Mouse (Mus musculus): ENCODE measurements around the gene Alkal2. TPM values are rescaled to one million over a fixed set of nuclear protein-coding genes. Genes with fewer than 3 reads are reported as not detected.

The Alkal2 gene
- total and polyA plus RNA-seq, 3 experiments: 0.04 TPM; not detected in 2

DNA sequence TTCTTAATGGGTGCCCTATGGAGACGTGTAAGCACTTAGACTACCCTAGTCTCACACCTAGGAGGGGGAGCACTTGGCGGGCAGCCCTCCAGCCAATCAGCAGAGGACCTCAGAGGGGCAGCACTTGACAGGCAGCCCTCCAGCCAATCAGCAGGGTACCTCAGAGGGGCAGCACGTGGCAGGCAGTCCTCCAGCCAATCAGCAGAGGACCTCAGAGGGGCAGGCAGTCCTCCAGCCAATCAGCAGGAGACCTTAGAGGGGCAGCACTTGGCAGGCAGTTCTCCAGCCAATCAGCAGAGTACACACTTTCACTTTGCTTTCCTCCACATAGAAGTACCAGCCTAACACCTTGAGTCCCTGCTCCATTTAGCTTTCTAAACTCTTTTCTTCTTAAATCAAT lies 38.3 kb downstream of the Alkal2 start:
- no peaks in the 10 kb centered on the region for H3K4me1 ChIP-seq (ENCODE audit: control insufficient read depth in 1 of 2, insufficient read depth in 2 of 2, low read length in 2 of 2)
- H3K9me3 ChIP-seq (replicated peaks; ENCODE audit: insufficient read depth, low read length): no peaks in the 10 kb centered on the region
- H3K79me2 ChIP-seq (ENCODE audit: control insufficient read depth, insufficient read depth, low read length, poor library complexity): no peaks in the 10 kb centered on the region
- H3K27ac ChIP-seq (ENCODE audit: control insufficient read depth, low read depth, low read length): no peak overlapping the region
- H3K36me3 ChIP-seq (ENCODE audit: control insufficient read depth in 1 of 2, insufficient read depth in 2 of 2, low read length in 2 of 2): no peaks in the 10 kb centered on the region
- DNase-seq (ENCODE audit: low read depth, low spot score): peak; percentile 63
- no peaks in the 10 kb centered on the region for H3K27me3 ChIP-seq (ENCODE audit: control insufficient read depth in 1 of 2, insufficient read depth in 2 of 2, low read length in 2 of 2)
- H3K9ac ChIP-seq (ENCODE audit: control insufficient read depth, low read depth, low read length, poor library complexity, severe bottlenecking): no peak overlapping the region
- H3K4me3 ChIP-seq (ENCODE audit: control insufficient read depth in 1 of 2, insufficient read depth in 1 of 2, low read depth in 2 of 2, low read length in 2 of 2): no peak overlapping the region
- TF ChIP-seq GABPA (IDR thresholded peaks at IDR 0.05; ENCODE audit: low read depth, low read length) (no peak), MXI1 (IDR thresholded peaks at IDR 0.05; ENCODE audit: low read depth, low read length) (no peak), EP300 (IDR thresholded peaks at IDR 0.05; ENCODE audit: low read depth in 1 of 2, low read length in 2 of 2) (no peak), CHD1 (IDR thresholded peaks at IDR 0.05; ENCODE audit: low read depth, low read length) (no peak), SMC3 (IDR thresholded peaks at IDR 0.05; ENCODE audit: low read depth, low read length) (no peak), ELF1 (IDR thresholded peaks at IDR 0.05; ENCODE audit: low read depth, low read length) (no peak), MAX (IDR thresholded peaks at IDR 0.05; ENCODE audit: low read length) (no peak), KAT2A (conservative IDR thresholded peaks at IDR 0.05; ENCODE audit: low read depth, low read length) (no peak), NELFE (IDR thresholded peaks at IDR 0.05; ENCODE audit: low read depth, low read length) (no peak), CTCF (IDR thresholded peaks at IDR 0.05 in 2 of 3, conservative IDR thresholded peaks at IDR 0.05 in 1 of 3; ENCODE audit: control insufficient read depth in 1 of 3, insufficient read depth in 1 of 3, low read depth in 2 of 3, low read length in 3 of 3, poor library complexity in 1 of 3, severe bottlenecking in 1 of 3) (no peak), CHD2 (IDR thresholded peaks at IDR 0.05; ENCODE audit: low read length) (no peak), HCFC1 (IDR thresholded peaks at IDR 0.05; ENCODE audit: low read depth, low read length) (no peak), ZC3H11A (IDR thresholded peaks at IDR 0.05; ENCODE audit: low read depth, low read length) (no peak)

DNA sequence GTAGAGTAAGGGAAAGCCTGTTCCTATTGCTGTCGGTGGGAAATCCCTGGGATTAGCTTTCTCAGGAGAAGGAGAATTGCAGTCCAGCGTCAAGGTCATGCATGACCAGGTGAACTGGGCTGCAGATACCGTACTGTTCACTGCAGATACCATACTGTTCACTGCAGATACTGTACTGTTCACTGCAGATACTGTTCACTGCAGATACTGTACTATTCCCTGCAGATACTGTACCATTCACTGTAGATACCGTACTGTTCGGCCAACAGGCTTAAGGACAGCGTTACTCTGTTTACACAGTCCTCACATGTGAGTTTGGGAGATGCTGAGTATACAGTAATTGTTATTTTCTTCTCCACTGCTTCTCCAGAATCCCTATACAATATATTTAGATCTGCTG lies 44.1 kb downstream of the Alkal2 start:
- Histone ChIP-seq H3K4me1 (ENCODE audit: control insufficient read depth in 1 of 2, insufficient read depth in 2 of 2, low read length in 2 of 2) (no peaks in the 10 kb centered on the region), H3K4me3 (ENCODE audit: control insufficient read depth in 1 of 2, insufficient read depth in 1 of 2, low read depth in 2 of 2, low read length in 2 of 2) (no peak overlapping the region), H3K36me3 (ENCODE audit: control insufficient read depth in 1 of 2, insufficient read depth in 2 of 2, low read length in 2 of 2) (no peaks in the 10 kb centered on the region), H3K27me3 (ENCODE audit: control insufficient read depth in 1 of 2, insufficient read depth in 2 of 2, low read length in 2 of 2) (no peaks in the 10 kb centered on the region), H3K9me3 (replicated peaks; ENCODE audit: insufficient read depth, low read length) (no peaks in the 10 kb centered on the region), H3K79me2 (ENCODE audit: control insufficient read depth, insufficient read depth, low read length, poor library complexity) (no peaks in the 10 kb centered on the region), H3K27ac (ENCODE audit: control insufficient read depth, low read depth, low read length) (no peak overlapping the region), H3K9ac (ENCODE audit: control insufficient read depth, low read depth, low read length, poor library complexity, severe bottlenecking) (no peak overlapping the region)
- TF ChIP-seq ELF1 (IDR thresholded peaks at IDR 0.05; ENCODE audit: low read depth, low read length) (no peak), BHLHE40 (IDR thresholded peaks at IDR 0.05; ENCODE audit: borderline replicate concordance, low read depth, low read length) (no peak), ETS1 (IDR thresholded peaks at IDR 0.05; ENCODE audit: low read depth, low read length) (no peak)
- no peak for DNase-seq (ENCODE audit: low read depth, low spot score)

DNA sequence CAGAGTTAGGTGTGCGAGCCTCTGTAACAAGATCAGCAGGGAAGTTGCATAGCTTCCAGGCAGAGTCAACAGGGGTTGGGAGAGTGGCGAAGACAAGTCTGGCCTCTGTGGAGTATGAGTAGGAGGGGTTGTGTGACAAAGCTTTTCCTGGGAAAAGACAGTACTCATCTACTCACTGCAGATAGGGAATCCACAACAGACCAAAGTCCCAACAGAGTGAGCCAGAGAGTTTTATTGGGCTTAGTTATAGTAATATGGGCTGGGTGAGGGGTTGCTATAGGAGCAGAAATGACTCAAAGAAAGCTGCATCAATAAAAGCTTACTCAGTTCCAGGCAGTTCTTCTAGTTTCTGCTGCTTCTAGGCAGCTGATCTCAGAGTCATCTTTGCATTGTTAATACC lies 49.2 kb downstream of the Alkal2 start:
- no peaks in the 10 kb centered on the region for H3K36me3 ChIP-seq (ENCODE audit: control insufficient read depth in 1 of 2, insufficient read depth in 2 of 2, low read length in 2 of 2)
- H3K27me3 ChIP-seq (ENCODE audit: control insufficient read depth in 1 of 2, insufficient read depth in 2 of 2, low read length in 2 of 2): no peaks in the 10 kb centered on the region
- H3K79me2 ChIP-seq (ENCODE audit: control insufficient read depth, insufficient read depth, low read length, poor library complexity): no peaks in the 10 kb centered on the region
- DNase-seq (ENCODE audit: low read depth, low spot score): no peak
- no peak overlapping the region for H3K4me3 ChIP-seq (ENCODE audit: control insufficient read depth in 1 of 2, insufficient read depth in 1 of 2, low read depth in 2 of 2, low read length in 2 of 2)
- TF ChIP-seq POLR2AphosphoS2 (IDR thresholded peaks at IDR 0.05; ENCODE audit: low read length) (no peak), CHD1 (IDR thresholded peaks at IDR 0.05; ENCODE audit: low read depth, low read length) (no peak), NRF1 (IDR thresholded peaks at IDR 0.05; ENCODE audit: insufficient read depth, low read depth, low read length, poor library complexity, severe bottlenecking) (no peak)
- H3K27ac ChIP-seq (ENCODE audit: control insufficient read depth, low read depth, low read length): no peak overlapping the region
- H3K4me1 ChIP-seq (ENCODE audit: control insufficient read depth in 1 of 2, insufficient read depth in 2 of 2, low read length in 2 of 2): no peaks in the 10 kb centered on the region
- H3K9me3 ChIP-seq (replicated peaks; ENCODE audit: insufficient read depth, low read length): no peaks in the 10 kb centered on the region
- no peak overlapping the region for H3K9ac ChIP-seq (ENCODE audit: control insufficient read depth, low read depth, low read length, poor library complexity, severe bottlenecking)

Measured in MEL (cell line).